Mouse (Mus musculus) C3H10T1/2 (cell line): ENCODE results near the gene Gm13279. TPM values are rescaled to one million over a fixed set of nuclear protein-coding genes. Genes with fewer than 3 reads are reported as not detected.

Experiments used
- polyA plus RNA-seq, 2 experiments: library from polyadenylated mRNA; unstranded; fragments of >200 nt; fragmentation: generic; extraction: Trizol; gene quantifications; one replicate each; pipeline ENCODE4 v1.2.1; 2012; ENCODE audit warnings: missing spikeins in 2 of 2

The Gm13279 gene
- polyA plus RNA-seq: not detected

DNA sequence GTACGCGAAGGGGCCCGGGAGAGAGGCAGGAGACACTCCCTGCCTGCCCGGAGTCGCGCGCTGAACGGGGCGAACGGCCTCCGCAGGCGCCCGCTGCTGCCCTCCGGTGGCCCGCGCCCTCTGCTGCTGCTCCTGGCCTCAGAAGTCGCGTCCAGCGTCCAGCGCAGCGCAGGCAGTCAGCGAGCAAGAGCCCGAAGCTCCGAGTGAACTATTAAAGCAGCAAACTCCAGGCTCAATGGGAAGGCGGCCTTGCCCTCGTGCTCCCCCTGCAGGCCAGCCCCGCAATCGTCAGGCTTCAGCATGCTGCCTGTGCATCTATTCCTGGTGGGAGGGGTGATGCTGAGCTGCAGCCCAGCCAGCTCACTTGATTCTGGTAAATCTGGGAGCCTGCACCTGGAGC is at the start of gene Gm13279:
Gene Gm13279, plus strand, starts transcription at position 301 of the 400 bp plus-strand sequence.

DNA sequence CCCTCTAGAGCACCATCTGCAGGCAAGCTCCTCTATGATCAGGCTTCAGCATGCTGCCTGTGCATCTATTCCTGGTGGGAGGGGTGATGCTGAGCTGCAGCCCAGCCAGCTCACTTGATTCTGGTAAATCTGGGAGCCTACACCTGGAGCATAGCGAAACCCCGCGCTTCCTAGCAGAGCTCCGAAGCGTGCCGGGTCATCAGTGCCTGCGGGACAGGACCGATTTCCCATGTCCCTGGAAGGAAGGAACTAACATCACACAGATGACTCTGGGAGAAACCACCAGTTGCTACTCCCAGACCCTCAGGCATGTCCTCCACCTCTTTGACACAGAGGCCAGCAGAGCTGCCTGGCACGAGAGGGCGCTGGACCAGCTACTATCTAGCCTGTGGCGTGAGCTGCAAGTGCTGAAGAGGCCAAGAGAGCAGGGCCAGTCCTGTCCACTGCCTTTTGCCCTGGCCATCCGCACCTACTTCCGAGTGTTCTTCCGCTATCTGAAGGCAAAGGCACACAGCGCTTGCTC is 42.3 kb upstream of the Gm13279 start, which contains the start of gene Gm13271:
Gene Gm13271, plus strand, starts transcription at position 51 of the 523 bp plus-strand sequence.

DNA sequence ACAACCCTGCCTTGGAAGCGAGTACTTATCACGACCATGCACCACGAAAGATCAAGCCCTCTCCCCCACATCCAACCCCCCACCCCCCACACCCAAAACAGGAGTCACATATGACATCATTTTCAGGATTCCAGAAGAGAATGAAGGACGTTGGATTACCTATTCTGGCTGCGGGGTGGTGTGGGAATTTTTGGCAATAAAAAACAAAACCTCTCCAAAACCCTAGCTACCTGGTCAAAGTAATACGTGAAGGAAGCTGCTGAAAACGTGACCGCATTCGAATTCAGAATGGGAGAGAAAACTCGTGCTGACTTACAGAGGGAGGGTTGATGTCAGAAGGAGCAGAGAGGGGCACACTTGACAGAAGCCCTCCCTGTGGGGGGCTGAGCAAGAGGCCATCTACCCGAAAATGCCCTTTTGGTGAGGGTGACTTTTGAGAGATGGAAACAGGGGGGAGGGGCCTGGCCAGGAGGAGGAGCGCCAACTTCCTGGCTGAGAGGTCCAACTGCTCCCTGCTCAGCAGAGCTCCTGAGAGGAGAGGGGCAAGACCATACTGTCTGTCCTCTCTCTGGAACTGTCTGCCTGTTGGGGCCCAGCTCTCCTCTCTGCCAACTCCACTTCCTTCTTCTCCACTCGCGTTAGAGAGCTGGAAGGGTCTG is 37.5 kb upstream of the Gm13279 start, which contains the start of gene Gm13283:
Gene Gm13283, plus strand, starts transcription at position 510 of the 659 bp plus-strand sequence.

DNA sequence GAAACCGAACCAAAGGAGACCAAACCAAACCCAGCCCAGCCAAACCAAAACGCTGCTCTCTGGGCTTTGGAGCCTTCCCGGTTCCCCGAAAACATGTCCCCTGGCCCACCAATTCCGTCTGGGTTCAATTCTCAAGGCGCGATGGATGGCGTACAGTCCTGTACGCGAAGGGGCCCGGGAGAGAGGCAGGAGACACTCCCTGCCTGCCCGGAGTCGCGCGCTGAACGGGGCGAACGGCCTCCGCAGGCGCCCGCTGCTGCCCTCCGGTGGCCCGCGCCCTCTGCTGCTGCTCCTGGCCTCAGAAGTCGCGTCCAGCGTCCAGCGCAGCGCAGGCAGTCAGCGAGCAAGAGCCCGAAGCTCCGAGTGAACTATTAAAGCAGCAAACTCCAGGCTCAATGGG is 23.7 kb upstream of the Gm13279 start, which contains the start of gene Gm13290:
Gene Gm13290, plus strand, starts transcription at position 301 of the 400 bp plus-strand sequence.

DNA sequence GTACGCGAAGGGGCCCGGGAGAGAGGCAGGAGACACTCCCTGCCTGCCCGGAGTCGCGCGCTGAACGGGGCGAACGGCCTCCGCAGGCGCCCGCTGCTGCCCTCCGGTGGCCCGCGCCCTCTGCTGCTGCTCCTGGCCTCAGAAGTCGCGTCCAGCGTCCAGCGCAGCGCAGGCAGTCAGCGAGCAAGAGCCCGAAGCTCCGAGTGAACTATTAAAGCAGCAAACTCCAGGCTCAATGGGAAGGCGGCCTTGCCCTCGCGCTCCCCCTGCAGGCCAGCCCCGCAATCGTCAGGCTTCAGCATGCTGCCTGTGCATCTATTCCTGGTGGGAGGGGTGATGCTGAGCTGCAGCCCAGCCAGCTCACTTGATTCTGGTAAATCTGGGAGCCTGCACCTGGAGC is 20.6 kb upstream of the Gm13279 start, which contains the start of gene Gm13289:
Gene Gm13289, plus strand, starts transcription at position 301 of the 400 bp plus-strand sequence.

DNA sequence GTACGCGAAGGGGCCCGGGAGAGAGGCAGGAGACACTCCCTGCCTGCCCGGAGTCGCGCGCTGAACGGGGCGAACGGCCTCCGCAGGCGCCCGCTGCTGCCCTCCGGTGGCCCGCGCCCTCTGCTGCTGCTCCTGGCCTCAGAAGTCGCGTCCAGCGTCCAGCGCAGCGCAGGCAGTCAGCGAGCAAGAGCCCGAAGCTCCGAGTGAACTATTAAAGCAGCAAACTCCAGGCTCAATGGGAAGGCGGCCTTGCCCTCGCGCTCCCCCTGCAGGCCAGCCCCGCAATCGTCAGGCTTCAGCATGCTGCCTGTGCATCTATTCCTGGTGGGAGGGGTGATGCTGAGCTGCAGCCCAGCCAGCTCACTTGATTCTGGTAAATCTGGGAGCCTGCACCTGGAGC is 17.6 kb upstream of the Gm13279 start, which contains the start of gene Gm13272:
Gene Gm13272, plus strand, starts transcription at position 301 of the 400 bp plus-strand sequence.

DNA sequence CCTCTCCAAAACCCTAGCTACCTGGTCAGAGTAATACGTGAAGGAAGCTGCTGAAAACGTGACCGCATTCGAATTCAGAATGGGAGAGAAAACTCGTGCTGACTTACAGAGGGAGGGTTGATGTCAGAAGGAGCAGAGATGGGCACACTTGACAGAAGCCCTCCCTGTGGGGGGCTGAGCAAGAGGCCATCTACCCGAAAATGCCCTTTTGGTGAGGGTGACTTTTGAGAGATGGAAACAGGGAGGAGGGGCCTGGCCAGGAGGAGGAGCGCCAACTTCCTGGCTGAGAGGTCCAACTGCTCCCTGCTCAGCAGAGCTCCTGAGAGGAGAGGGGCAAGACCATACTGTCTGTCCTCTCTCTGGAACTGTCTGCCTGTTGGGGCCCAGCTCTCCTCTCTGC is 15.4 kb upstream of the Gm13279 start, which contains the start of gene Ifnz:
Gene Ifnz, plus strand, starts transcription at position 301 of the 400 bp plus-strand sequence.

DNA sequence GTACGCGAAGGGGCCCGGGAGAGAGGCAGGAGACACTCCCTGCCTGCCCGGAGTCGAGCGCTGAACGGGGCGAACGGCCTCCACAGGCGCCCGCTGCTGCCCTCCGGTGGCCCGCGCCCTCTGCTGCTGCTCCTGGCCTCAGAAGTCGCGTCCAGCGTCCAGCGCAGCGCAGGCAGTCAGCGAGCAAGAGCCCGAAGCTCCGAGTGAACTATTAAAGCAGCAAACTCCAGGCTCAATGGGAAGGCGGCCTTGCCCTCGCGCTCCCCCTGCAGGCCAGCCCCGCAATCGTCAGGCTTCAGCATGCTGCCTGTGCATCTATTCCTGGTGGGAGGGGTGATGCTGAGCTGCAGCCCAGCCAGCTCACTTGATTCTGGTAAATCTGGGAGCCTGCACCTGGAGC is 11.8 kb upstream of the Gm13279 start, which contains the start of gene Gm13276:
Gene Gm13276, plus strand, starts transcription at position 301 of the 400 bp plus-strand sequence.

DNA sequence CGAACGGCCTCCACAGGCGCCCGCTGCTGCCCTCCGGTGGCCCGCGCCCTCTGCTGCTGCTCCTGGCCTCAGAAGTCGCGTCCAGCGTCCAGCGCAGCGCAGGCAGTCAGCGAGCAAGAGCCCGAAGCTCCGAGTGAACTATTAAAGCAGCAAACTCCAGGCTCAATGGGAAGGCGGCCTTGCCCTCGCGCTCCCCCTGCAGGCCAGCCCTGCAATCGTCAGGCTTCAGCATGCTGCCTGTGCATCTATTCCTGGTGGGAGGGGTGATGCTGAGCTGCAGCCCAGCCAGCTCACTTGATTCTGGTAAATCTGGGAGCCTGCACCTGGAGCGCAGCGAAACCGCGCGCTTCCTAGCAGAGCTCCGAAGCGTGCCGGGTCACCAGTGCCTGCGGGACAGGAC is 8.8 kb upstream of the Gm13279 start, which contains the start of gene Gm13277:
Gene Gm13277, plus strand, starts transcription at position 231 of the 400 bp plus-strand sequence.

DNA sequence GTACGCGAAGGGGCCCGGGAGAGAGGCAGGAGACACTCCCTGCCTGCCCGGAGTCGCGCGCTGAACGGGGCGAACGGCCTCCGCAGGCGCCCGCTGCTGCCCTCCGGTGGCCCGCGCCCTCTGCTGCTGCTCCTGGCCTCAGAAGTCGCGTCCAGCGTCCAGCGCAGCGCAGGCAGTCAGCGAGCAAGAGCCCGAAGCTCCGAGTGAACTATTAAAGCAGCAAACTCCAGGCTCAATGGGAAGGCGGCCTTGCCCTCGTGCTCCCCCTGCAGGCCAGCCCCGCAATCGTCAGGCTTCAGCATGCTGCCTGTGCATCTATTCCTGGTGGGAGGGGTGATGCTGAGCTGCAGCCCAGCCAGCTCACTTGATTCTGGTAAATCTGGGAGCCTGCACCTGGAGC is 5.9 kb upstream of the Gm13279 start, which contains the start of gene Gm13278:
Gene Gm13278, plus strand, starts transcription at position 301 of the 400 bp plus-strand sequence.

DNA sequence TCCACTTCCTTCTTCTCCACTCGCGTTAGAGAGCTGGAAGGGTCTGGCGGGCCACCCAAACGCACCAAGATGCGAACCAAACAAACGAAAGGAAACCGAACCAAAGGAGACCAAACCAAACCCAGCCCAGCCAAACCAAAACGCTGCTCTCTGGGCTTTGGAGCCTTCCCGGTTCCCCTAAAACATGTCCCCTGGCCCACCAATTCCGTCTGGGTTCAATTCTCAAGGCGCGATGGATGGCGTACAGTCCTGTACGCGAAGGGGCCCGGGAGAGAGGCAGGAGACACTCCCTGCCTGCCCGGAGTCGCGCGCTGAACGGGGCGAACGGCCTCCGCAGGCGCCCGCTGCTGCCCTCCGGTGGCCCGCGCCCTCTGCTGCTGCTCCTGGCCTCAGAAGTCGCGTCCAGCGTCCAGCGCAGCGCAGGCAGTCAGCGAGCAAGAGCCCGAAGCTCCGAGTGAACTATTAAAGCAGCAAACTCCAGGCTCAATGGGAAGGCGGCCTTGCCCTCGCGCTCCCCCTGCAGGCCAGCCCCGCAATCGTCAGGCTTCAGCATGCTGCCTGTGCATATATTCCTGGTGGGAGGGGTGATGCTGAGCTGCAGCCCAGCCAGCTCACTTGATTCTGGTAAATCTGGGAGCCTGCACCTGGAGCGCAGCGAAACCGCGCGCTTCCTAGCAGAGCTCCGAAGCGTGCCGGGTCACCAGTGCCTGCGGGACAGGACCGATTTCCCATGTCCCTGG is 3.1 kb upstream of the Gm13279 start, which contains the start of gene Gm13275:
Gene Gm13275, plus strand, starts transcription at position 552 of the 740 bp plus-strand sequence.

DNA sequence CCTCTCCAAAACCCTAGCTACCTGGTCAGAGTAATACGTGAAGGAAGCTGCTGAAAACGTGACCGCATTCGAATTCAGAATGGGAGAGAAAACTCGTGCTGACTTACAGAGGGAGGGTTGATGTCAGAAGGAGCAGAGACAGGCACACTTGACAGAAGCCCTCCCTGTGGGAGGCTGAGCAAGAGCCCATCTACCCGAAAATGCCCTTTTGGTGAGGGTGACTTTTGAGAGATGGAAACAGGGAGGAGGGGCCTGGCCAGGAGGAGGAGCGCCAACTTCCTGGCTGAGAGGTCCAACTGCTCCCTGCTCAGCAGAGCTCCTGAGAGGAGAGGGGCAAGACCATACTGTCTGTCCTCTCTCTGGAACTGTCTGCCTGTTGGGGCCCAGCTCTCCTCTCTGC is 2.2 kb downstream of the Gm13279 start, which contains the start of gene Gm13285:
Gene Gm13285, plus strand, starts transcription at position 301 of the 400 bp plus-strand sequence.

DNA sequence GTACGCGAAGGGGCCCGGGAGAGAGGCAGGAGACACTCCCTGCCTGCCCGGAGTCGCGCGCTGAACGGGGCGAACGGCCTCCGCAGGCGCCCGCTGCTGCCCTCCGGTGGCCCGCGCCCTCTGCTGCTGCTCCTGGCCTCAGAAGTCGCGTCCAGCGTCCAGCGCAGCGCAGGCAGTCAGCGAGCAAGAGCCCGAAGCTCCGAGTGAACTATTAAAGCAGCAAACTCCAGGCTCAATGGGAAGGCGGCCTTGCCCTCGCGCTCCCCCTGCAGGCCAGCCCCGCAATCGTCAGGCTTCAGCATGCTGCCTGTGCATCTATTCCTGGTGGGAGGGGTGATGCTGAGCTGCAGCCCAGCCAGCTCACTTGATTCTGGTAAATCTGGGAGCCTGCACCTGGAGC is 5.8 kb downstream of the Gm13279 start, which contains the start of gene Gm13287:
Gene Gm13287, plus strand, starts transcription at position 301 of the 400 bp plus-strand sequence.

DNA sequence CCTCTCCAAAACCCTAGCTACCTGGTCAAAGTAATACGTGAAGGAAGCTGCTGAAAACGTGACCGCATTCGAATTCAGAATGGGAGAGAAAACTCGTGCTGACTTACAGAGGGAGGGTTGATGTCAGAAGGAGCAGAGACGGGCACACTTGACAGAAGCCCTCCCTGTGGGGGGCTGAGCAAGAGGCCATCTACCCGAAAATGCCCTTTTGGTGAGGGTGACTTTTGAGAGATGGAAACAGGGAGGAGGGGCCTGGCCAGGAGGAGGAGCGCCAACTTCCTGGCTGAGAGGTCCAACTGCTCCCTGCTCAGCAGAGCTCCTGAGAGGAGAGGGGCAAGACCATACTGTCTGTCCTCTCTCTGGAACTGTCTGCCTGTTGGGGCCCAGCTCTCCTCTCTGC is 8.0 kb downstream of the Gm13279 start, which contains the start of gene Gm13288:
Gene Gm13288, plus strand, starts transcription at position 301 of the 400 bp plus-strand sequence.

DNA sequence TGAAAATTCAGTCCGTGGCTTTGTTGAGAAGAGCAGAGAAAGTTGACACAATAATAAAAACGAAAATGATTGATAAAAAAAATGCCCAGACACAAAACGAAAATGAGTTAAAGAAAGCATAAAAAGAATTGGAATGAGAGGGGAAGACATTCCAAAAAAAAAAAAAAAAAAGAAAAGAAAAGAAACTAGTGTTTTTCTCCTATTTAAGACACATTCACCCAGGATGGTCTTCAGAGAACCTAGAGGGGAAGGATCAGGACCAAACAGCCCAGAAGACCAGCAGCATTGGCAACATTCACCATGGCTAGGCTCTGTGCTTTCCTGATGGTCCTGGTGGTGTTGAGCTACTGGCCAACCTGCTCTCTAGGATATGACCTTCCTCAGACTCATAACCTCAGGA is 18.7 kb downstream of the Gm13279 start, which contains the start of gene Ifna7:
Gene Ifna7, plus strand, starts transcription at position 301 of the 400 bp plus-strand sequence.

DNA sequence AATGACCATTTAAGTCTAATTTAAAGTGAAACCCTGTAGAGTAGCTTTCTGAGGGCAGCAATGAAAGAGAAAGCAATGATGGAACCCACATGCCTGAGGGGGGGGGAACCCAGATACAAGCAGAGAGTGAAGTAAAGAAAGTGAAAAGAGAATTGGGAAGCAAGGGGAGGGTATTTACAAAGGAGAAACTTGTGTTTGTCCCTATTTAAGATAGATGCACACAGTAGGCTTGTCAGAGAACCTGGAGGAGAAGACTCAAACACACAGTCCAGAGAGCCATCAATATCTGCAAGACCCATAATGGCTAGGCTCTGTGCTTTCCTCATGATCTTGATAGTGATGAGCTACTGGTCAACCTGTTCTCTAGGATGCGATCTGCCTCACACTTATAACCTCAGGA is 22.5 kb downstream of the Gm13279 start, which contains the start of gene Ifna11:
Gene Ifna11, plus strand, starts transcription at position 301 of the 400 bp plus-strand sequence.

DNA sequence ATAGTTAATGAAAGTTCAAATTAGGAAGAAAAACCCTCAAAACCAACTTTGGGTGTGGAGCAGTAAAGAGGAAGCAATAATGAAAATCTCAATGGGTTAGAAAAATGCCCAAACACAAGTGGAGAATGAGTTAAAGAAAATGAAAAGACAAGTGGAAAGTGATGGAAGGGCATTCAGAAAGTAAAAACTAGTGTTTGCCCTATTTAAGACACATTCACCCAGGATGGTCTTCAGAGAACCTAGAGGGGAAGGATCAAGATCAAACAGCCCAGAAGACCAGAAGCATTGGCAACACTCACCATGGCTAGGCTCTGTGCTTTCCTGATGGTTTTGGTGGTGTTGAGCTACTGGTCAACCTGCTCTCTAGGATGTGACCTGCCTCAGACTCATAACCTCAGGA is 29.9 kb downstream of the Gm13279 start, which contains the start of gene Ifna6:
Gene Ifna6, plus strand, starts transcription at position 301 of the 400 bp plus-strand sequence.

DNA sequence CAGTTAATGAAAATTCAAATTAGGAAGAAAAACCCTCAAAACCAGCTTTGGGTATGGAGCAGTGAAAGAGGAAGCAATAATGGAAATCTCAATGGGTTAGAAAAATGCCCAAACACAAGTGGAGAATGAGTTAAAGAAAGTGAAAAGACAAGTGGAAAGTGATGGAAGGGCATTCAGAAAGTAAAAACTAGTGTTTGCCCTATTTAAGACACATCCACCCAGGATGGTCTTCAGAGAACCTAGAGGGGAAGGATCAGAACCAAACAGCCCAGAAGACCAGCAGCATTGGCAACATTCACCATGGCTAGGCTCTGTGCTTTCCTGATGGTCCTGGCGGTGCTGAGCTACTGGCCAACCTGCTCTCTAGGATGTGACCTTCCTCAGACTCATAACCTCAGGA is 38.0 kb downstream of the Gm13279 start, which contains the start of gene Ifna5:
Gene Ifna5, plus strand, starts transcription at position 301 of the 400 bp plus-strand sequence.

DNA sequence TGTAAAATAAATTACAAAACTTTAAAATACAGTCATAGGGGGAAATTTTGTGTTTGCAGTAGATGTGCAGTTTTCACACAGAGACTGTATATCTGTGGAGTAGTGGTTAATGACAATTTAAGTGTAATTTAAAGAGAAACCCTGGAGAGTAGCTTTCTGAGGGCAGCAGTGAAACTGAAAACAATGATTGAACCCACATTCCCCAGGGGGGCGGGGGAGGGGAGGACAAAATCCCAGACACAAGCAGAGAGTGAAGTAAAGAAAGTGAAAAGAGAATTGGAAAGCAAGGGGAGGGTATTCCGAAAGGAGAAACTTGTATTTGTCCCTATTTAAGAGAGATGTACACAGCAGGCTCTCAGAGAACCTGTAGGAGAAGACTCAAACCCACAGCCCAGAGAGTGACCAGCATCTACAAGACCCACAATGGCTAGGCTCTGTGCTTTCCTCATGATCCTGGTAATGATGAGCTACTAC is 44.3 kb downstream of the Gm13279 start, which contains the start of gene Ifna4:
Gene Ifna4, plus strand, starts transcription at position 424 of the 474 bp plus-strand sequence.

